Mouse (Mus musculus): Measurements from ENCODE around the gene Mapkap1.

Mapkap1 gene

DNA sequence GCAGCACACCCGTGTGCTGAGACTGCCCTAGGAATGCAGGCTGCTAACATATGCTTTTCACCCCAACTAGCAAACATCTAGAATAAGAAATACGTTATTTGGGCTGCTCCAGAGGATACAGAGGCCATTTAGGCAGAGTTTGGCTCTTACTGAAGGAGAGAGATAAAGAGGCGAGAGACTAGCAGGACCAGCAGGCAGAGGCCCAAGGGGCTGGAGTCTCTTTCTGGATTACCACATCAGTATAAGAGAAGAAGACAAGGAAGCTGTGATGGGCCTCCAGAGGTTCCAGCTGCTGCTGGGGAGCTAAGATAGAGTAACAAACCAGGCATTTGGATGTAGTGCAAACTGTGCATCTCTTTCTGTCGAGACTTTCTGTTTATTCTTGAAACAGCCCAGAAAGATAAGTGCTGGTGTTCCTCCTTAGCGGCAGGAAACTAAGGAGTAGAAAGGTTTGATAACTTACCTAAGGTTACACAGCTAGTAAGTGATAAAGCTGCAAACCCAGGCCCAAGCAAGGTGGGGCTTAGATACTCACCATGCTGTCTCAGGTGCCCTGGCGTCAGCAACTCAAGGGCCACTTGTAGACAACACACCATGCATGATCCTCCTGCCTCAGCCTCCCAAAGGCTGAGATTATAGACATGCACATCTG lies 147.1 kb downstream of the Mapkap1 start:
- in situ Hi-C loops (cut with MboI; ENCODE audit: low pct_unique_long_range_greater_than_20kb in 1 of 2, low sequenced_read_pairs in 2 of 2, unreplicated experiment in 1 of 2) = no loop called here

- in situ Hi-C loops (cut with MboI; ENCODE audit: low pct_unique_long_range_greater_than_20kb in 1 of 2, low sequenced_read_pairs in 2 of 2, unreplicated experiment in 1 of 2) = no loop called here
These were observed 153.6 kb downstream of the Mapkap1 start for GRCm38 (mm10) chr2:34560146-34560545.

DNA sequence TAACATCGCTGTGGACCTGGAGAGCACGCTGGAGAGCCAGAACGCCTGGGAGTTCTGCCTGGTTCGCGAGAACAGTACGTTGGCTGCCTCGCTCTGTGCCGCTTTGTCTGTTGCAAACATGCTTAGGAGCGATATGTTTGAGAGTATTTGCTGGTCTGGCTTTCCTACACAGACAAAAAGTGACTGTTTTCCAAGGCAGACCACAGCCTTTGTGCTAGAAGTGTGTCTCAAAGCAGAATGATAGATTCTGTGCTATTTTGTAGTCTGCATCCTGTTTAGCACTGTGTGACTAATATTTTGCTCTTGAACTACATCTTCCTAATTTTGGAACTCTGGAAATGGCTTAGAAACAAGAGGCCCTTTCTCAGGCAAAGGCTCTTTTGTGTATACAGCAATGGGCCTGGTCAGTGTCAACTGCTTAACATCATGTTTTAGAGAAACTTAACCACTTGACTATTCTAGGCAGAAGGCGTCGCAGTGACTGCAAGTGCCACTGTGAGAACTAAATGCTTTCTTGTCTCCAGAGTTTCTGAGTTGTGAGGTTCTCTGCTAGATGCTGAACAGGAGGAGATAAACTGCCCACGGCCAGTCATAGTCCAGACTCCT lies 156.6 kb downstream of the Mapkap1 start:
- in situ Hi-C loops (cut with MboI; ENCODE audit: low pct_unique_long_range_greater_than_20kb in 1 of 2, low sequenced_read_pairs in 2 of 2, unreplicated experiment in 1 of 2) = no loop called here

DNA sequence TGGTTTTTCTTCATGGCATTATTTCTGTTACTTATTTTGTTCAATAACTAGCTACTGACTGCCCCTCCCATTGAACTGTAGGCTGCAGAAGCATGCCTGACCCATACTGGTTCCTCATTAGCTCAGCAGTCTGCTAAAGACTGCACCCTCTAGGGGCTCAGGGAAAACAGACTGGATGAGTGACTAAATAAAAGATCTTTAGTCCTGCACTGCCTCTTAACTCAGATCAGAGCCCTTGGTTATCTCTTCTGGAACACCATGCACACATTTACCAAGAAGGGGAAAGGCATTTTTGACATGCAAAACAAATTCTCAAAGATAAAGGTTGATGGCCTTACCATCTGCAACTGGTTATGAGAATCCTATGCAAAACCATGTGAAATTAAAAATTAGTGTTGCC lies 157.3 kb downstream of the Mapkap1 start:
- in situ Hi-C loops (cut with MboI; ENCODE audit: low pct_unique_long_range_greater_than_20kb in 1 of 2, low sequenced_read_pairs in 2 of 2, unreplicated experiment in 1 of 2) = no loop called here

- in situ Hi-C loops (cut with MboI; ENCODE audit: low pct_unique_long_range_greater_than_20kb in 1 of 2, low sequenced_read_pairs in 2 of 2, unreplicated experiment in 1 of 2) = no loop called here
These were observed 159.6 kb downstream of the Mapkap1 start for GRCm38 (mm10) chr2:34566146-34566545.

- in situ Hi-C loops (cut with MboI; ENCODE audit: low pct_unique_long_range_greater_than_20kb in 1 of 2, low sequenced_read_pairs in 2 of 2, unreplicated experiment in 1 of 2) = no loop called here
These were observed 160.0 kb downstream of the Mapkap1 start for GRCm38 (mm10) chr2:34566601-34567000.

DNA sequence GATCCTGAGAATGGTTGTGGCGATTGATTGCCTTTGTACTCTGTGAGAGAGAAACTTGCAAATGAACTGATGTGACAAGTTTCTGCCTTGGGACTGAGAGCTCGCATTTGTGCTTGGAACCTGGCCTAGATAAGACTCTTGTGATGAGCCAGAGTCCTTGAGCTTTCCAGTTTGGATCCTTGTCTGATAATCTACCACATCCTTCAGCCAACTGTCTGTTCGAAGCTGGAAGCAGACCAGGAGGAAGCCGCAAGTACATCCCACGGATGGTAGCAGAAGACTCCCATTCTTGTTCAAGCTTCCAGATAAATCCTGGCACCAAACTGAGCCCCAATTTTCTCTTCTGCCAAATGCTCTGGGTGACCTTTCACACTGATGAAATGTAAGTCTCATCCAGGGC lies 162.6 kb downstream of the Mapkap1 start:
- in situ Hi-C loops (cut with MboI; ENCODE audit: low pct_unique_long_range_greater_than_20kb in 1 of 2, low sequenced_read_pairs in 2 of 2, unreplicated experiment in 1 of 2) = no loop called here

DNA sequence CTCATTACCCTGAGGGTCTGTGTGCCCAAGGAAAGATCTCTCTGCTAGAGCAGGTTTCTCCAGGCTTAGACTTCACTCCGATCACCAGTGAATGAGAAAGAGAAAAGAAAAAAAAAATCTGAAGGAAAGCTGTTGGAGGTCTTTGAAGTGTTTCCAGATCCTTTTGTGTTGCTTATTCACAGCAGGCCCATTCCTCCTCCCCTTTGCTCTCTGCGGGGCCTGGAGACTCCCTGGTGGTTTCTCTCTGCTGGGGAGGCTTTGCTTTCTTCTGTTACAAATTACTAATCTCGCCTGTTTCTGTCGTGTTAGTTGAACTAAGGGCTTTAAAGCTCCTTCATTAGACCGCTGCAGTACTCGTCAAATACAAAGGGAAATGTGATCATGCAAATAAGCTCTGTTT lies 163.8 kb downstream of the Mapkap1 start:
- in situ Hi-C loops (cut with MboI; ENCODE audit: low pct_unique_long_range_greater_than_20kb in 1 of 2, low sequenced_read_pairs in 2 of 2, unreplicated experiment in 1 of 2) = no loop called here

GRCm38 (mm10) chr2:34571096-34571495 lies 164.5 kb downstream of the Mapkap1 start:
- in situ Hi-C loops (cut with MboI; ENCODE audit: low pct_unique_long_range_greater_than_20kb in 1 of 2, low sequenced_read_pairs in 2 of 2, unreplicated experiment in 1 of 2) = no loop called here

DNA sequence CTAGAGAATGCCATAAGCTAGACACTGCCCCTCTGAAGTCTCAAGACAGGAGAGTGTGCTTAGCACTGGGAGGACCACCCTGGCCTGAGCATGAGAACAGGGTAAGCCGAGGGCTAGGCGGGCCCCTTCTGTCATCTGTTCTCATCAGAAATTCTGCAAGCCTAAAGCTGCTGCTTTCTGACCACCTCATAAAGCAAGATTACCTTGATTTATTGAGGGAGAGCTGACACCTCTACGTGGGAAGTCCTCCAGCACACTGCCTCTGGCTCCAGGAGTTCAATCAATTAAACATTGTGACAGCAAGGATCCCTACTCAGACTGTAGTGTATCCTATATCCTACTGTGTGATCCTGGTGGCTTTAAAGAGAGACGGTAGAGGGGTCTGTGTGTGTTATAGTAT lies 166.5 kb downstream of the Mapkap1 start:
- in situ Hi-C loops (cut with MboI; ENCODE audit: low pct_unique_long_range_greater_than_20kb in 1 of 2, low sequenced_read_pairs in 2 of 2, unreplicated experiment in 1 of 2) = no loop called here

DNA sequence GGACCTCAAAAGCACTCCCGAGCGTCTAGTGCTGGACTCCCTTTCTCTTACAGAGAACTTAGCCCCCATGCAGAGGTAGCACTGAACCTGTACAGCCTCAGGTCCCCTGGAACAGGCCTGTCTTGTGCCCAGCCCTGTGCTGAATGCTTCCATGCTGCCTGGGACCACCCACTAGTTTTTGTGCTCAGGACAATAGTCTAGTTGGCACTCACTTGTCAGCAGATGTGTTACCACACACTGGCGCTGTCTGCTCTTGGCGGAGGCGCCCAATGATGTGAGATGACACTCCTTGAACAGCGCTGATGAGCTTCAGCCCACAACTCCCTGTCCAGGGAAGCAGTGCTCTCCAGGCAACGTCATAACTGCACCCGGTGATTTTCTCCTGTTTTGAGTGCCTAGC lies 182.0 kb downstream of the Mapkap1 start:
- in situ Hi-C loops (cut with MboI; ENCODE audit: low pct_unique_long_range_greater_than_20kb in 1 of 2, low sequenced_read_pairs in 2 of 2, unreplicated experiment in 1 of 2) = no loop called here

DNA sequence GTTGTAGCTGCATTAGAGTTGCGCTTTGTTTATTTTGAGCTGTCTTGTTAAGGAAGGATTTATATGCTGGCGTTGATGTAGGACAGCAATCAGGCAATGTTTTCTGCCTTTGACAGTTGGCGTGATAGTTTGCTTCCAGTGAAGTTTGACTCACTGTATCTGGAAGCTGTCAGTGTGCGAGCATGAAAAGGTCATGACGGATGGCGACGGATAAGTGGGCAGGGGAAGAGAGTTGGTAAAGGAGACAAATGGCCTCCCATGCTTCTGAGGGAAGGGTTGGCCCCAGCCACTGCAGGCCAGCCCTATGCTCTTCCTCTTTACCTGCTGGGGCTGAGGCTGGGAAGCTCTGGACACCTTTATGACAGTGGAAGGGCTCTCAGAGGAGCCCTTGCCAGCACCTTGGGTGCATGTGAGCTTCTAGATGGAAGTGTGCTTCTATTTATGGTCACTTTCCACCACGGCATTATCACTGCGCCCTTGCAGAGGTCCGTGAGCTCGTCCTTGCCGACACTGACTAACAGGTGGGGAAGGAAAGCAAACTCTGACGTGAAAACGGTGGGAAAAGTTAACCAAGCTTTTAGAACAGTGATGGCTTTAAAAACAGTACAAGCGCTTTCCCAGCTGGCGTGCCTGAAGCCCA lies 185.3 kb downstream of the Mapkap1 start:
- in situ Hi-C loops (cut with MboI; ENCODE audit: low pct_unique_long_range_greater_than_20kb in 1 of 2, low sequenced_read_pairs in 2 of 2, unreplicated experiment in 1 of 2) = no loop called here

DNA sequence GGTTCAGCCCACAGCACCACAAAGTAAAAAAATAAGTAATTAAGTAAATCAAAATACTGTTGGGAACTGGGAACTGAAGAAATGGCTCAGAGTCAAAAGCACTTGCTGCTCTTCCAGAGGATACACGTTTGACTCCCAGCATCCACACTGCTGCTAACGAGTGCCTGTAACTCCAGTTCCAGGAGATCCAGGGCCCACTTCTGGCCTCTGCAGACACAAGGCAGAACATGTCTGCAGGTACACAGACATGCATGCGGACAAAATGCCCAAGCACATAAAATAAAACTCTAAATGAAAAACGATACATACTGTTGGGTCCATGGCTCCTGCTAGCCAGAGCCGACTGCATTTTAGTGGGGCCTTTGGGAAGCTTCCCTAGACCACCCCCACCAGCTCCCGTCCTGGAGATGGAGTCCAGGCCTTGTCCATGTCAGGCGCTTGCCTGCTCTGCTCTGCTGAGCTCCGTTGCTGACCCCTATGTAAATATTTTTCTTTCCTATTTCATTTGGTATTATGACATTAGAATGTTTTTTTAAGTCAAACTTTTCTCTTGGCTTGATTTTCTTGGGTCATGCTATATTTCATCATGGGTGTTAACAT lies 185.9 kb downstream of the Mapkap1 start:
- in situ Hi-C loops (cut with MboI; ENCODE audit: low pct_unique_long_range_greater_than_20kb in 1 of 2, low sequenced_read_pairs in 2 of 2, unreplicated experiment in 1 of 2) = no loop called here

DNA sequence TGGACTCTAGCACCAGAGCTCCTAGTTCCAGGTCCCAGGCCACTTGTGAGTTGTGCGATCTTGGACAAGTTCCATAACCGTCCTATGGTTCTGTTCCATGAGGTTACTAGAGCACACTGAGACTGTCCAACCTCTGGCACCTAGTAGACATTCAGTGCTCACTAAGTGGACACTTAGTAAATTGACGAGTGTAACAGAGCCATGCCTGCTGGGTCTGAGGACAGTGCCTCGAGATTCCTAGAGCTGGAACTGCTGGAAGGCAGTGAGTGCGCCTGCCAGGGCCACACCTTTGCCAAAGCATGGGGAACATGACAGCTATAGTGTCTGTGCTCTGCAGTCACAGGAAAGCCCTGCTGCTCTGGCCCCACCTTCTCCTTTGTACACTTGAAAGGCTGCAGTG lies 187.4 kb downstream of the Mapkap1 start:
- in situ Hi-C loops (cut with MboI; ENCODE audit: low pct_unique_long_range_greater_than_20kb in 1 of 2, low sequenced_read_pairs in 2 of 2, unreplicated experiment in 1 of 2) = no loop called here

GRCm38 (mm10) chr2:34599606-34600255 lies 193.2 kb downstream of the Mapkap1 start:
- in situ Hi-C loops (cut with MboI; ENCODE audit: low pct_unique_long_range_greater_than_20kb in 1 of 2, low sequenced_read_pairs in 2 of 2, unreplicated experiment in 1 of 2) = no loop called here

- in situ Hi-C loops (cut with MboI; ENCODE audit: low pct_unique_long_range_greater_than_20kb in 1 of 2, low sequenced_read_pairs in 2 of 2, unreplicated experiment in 1 of 2) = no loop called here
These were observed 194.2 kb downstream of the Mapkap1 start for GRCm38 (mm10) chr2:34600734-34601133.

DNA sequence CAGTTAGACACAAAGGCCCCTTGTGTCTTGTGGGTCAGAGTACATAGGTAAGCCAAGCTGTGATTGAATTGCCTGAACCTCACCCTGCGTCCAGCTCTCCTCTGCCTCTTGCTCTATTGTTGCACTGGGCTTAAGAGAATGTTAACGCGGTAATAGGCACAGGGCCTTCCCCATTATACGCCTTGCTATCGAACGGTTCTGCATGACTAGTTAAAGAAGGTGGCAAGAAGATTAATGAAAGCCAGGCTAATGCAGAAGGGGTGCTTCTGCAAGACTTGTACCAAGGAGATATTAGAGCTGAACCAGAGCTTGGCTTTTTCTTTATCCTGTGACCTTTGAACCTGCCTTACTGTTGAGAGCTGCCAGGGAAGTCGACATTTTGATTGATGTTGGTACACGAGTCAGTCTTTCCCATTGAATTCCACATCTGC lies 195.6 kb downstream of the Mapkap1 start:
- in situ Hi-C loops (cut with MboI; ENCODE audit: low pct_unique_long_range_greater_than_20kb in 1 of 2, low sequenced_read_pairs in 2 of 2, unreplicated experiment in 1 of 2) = no loop called here

DNA sequence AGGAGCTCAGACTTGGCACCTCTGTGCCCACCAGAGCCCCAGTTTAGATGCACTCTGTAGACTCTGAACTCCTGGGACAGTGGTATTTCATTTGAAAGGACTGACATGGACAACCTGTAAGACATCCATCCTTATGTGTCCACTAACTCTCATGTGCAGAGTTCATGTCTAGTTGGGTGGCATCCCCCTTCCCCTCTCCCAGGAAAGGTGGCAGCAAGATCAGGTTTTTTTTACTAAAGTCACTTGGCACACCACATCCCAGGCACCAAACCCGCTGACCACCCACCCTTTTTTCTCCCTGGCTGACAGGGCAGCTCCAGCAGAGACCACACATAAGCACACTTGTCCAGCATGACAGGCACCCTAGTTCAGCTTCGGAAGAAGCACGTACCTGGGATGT lies 196.3 kb downstream of the Mapkap1 start:
- in situ Hi-C loops (cut with MboI; ENCODE audit: low pct_unique_long_range_greater_than_20kb in 1 of 2, low sequenced_read_pairs in 2 of 2, unreplicated experiment in 1 of 2) = no loop called here

GRCm38 (mm10) chr2:34603653-34604214 lies 197.2 kb downstream of the Mapkap1 start:
- in situ Hi-C loops (cut with MboI; ENCODE audit: low pct_unique_long_range_greater_than_20kb in 1 of 2, low sequenced_read_pairs in 2 of 2, unreplicated experiment in 1 of 2) = no loop called here

Data from mouse embryonic stem cell (cell line).